Mouse (Mus musculus): ENCODE data around the gene Spem1.

- TF ChIP-seq POLR2A (IDR thresholded peaks at IDR 0.05; ENCODE audit: borderline replicate concordance, extremely low read depth, low read depth, low read length) = no peak
- TF ChIP-seq CTCF (IDR thresholded peaks at IDR 0.05; ENCODE audit: insufficient read depth, low read length) = no peak
Observed at GRCm38 (mm10) chr11:69823456-69823855, 1.5 kb upstream of the Spem1 start.
